Mouse (Mus musculus) thymus, adult 2 months (tissue): ENCODE measurements at regions not wholly inside any gene's neighbourhood (a gene's known extent, or its start where the extent isn't known, plus 50 kb on each side); places are given as distances from the start of the nearest gene placed in this dataset.

Experiments used
- DNase-seq: peaks from one replicate; pipeline ENCODE4 v3.0.0; 2021
- H3K27ac ChIP-seq: fragments of 200-500 bp; 2 replicates; pipeline ENCODE4 v1.5.1; 2012; ENCODE audit warnings: low read length, control low read depth; ENCODE audit not compliant: control insufficient read depth, insufficient read depth
- H3K27me3 ChIP-seq: fragments of 200-500 bp; 2 replicates; pipeline ENCODE4 v1.6.1; 2012; ENCODE audit warnings: mild to moderate bottlenecking, low read length, moderate library complexity, mixed read lengths; ENCODE audit not compliant: control insufficient read depth, insufficient read depth
- H3K36me3 ChIP-seq: fragments of 200-500 bp; 2 replicates; pipeline ENCODE4 v1.6.1; 2012; ENCODE audit warnings: mild to moderate bottlenecking, low read length, moderate library complexity; ENCODE audit not compliant: control insufficient read depth, insufficient read depth
- H3K4me1 ChIP-seq: fragments of 200-500 bp; replicated peaks from 2 replicates; pipeline ENCODE4 v1.6.1; 2012; ENCODE audit warnings: low read length; ENCODE audit not compliant: control insufficient read depth, insufficient read depth
- H3K4me3 ChIP-seq: fragments of 200-500 bp; 2 replicates; pipeline ENCODE4 v1.5.1; 2012; ENCODE audit warnings: mild to moderate bottlenecking, low read length, control low read depth, moderate library complexity; ENCODE audit not compliant: control insufficient read depth, insufficient read depth
- CTCF ChIP-seq: fragments of 200-500 bp; IDR thresholded peaks from 2 replicates; pipeline ENCODE4 v1.5.1; 2012; ENCODE audit warnings: mild to moderate bottlenecking, control low read depth, low read length, moderate library complexity, borderline replicate concordance; ENCODE audit not compliant: control insufficient read depth, poor library complexity, insufficient read depth; ENCODE audit errors: extremely low read depth
- POLR2A ChIP-seq: fragments of 200-500 bp; IDR thresholded peaks from 2 replicates; pipeline ENCODE4 v1.6.1; 2012; ENCODE audit warnings: mild to moderate bottlenecking, low read length, control low read depth, moderate library complexity; ENCODE audit not compliant: control insufficient read depth, poor library complexity, insufficient read depth; ENCODE audit errors: extremely low read depth
- WGBS: fragments of 180-500 bp; shearing (Covaris S2); methylation state at CpG from one replicate; pipeline ENCODE4 v1.1.7; 2018; 5-methylcytosine and 5-hydroxymethylcytosine counted together

DNA sequence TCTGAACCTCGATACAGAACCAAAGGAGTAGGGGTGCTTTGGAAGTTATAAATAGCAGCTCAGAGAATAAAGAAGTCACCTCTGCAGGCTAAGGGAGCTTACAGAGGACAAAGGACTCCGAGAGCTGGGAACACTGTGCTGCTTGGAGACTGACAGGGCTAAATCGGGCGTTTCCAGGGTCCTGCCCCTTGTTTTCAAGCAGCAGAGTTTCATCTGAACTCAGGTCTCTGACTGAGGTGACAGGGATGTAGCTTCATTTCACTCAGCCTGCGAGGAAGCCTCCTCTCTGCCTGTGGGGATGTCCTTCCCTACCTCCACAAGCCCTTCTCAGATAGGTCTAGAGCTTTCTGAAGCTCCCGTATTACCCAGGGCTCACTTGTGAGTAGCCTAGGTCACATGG lies 260.6 kb downstream of the Mycn start:
- TF ChIP-seq POLR2A (no peak), CTCF (no peak)
- Histone ChIP-seq H3K4me3 (no peak overlapping the region), H3K27ac (no peak overlapping the region), H3K36me3 (no peaks in the 10 kb centered on the region), H3K4me1 (no peaks in the 10 kb centered on the region), H3K27me3 (no peaks in the 10 kb centered on the region; the same call in 1 of the 2 replicates)
- 79% methylated on average over 6 of the region's 6 CpGs for WGBS
- DNase-seq, result no peak

GRCm38 (mm10) chr12:12680371-12680921 lies 261.3 kb downstream of the Mycn start:
- Histone ChIP-seq H3K27ac (no peak overlapping the region), H3K4me3 (no peak overlapping the region), H3K27me3 (no peaks in the 10 kb centered on the region; the same call in 1 of the 2 replicates), H3K36me3 (no peaks in the 10 kb centered on the region), H3K4me1 (no peaks in the 10 kb centered on the region)
- DNase-seq, result no peak
- WGBS, result 68% methylated on average over 14 of the region's 14 CpGs
- no peak for TF ChIP-seq POLR2A
- TF ChIP-seq CTCF, result no peak

- H3K27me3 ChIP-seq, result no peaks in the 10 kb centered on the region
- WGBS, result 94% methylated on average over 9 of the region's 9 CpGs
- TF ChIP-seq POLR2A (no peak), CTCF (no peak)
- no peaks in the 10 kb centered on the region for H3K4me1 ChIP-seq
- no peak overlapping the region for H3K27ac ChIP-seq
- no peak overlapping the region for H3K4me3 ChIP-seq
- no peak for DNase-seq
- H3K36me3 ChIP-seq, result no peaks in the 10 kb centered on the region
These were observed 265.0 kb downstream of the Mycn start for GRCm38 (mm10) chr12:12676676-12677075.

DNA sequence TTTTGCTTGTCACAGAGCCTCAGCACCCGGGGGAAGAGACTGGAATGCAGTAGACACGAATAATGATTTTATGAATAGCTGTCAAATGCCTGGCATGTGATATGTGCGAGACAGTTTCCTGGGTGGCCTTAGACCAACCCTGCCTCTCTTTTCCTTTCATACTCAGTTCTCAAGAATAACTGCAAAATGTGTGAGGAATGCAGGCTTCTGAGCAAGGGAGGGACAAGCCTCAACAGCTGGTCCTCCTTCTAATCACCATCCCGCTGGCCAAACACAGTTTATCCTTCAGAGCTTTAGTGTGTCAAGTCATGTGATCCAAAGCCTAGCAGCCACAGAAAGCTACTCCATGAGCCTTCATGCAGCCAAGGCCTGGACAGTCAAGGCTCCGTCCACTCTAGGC lies 271.8 kb downstream of the Mycn start:
- H3K27ac ChIP-seq, result no peak overlapping the region
- no peaks in the 10 kb centered on the region for H3K36me3 ChIP-seq
- 91% methylated on average over 5 of the region's 5 CpGs for WGBS
- H3K27me3 ChIP-seq, result no peaks in the 10 kb centered on the region
- no peak for TF ChIP-seq CTCF
- TF ChIP-seq POLR2A, result no peak
- no peaks in the 10 kb centered on the region for H3K4me1 ChIP-seq
- DNase-seq, result no peak
- no peak overlapping the region for H3K4me3 ChIP-seq

DNA sequence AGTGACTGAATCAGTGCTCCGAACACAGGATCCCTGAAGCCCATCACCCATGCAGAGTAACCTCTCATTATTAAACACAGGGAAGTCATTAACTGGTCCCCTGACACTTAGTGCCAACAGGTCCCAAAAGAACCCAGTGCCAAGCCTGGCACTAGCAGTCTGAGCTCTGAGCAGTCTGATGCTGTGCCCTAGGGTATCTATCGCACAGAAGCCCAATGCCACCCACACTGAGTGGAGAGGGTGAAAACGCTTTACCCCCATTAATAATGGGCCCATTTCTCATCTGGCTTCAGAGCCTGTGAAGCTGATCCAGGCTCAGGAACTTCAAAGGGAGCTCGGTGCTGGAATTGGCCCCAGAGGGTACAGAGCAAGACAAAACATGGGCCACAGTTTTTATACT lies 272.8 kb downstream of the Mycn start:
- no peaks in the 10 kb centered on the region for H3K27me3 ChIP-seq
- H3K4me3 ChIP-seq, result no peak overlapping the region
- WGBS, result 96% methylated on average over 4 of the region's 4 CpGs
- no peak for TF ChIP-seq CTCF
- TF ChIP-seq POLR2A, result no peak
- no peaks in the 10 kb centered on the region for H3K36me3 ChIP-seq
- H3K27ac ChIP-seq, result no peak overlapping the region
- no peaks in the 10 kb centered on the region for H3K4me1 ChIP-seq
- DNase-seq, result no peak

DNA sequence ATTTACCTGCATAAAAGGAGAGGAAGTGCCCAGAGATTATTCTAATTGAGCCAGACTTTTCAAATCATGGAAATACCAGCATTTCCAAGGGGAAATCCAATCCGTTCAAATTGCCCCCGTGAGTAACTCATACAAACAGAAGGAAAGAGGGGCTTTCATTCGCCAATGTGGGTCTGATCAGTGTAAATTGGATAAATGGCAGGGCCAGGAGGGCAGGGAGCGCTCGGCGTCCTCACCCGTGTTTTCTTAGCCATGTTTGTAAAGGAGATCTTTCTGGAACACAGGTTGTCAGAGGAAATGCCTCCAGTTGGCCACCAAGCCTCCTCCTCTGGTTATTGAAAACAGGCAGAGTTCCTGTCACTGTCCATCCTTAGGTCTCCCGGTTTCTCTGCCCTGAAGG lies 286.1 kb downstream of the Mycn start:
- Histone ChIP-seq H3K4me3 (no peak overlapping the region), H3K4me1 (no peaks in the 10 kb centered on the region), H3K27me3 (no peaks in the 10 kb centered on the region), H3K27ac (no peak overlapping the region), H3K36me3 (no peaks in the 10 kb centered on the region)
- TF ChIP-seq POLR2A, result no peak
- TF ChIP-seq CTCF, result no peak
- DNase-seq, result no peak
- WGBS, result 96% methylated on average over 8 of the region's 8 CpGs

- WGBS, result 85% methylated on average over 10 of the region's 10 CpGs
- H3K27me3 ChIP-seq, result no peaks in the 10 kb centered on the region
- H3K4me1 ChIP-seq, result no peaks in the 10 kb centered on the region
- TF ChIP-seq CTCF (no peak), POLR2A (no peak)
- DNase-seq, result no peak
- H3K36me3 ChIP-seq, result no peaks in the 10 kb centered on the region
- H3K27ac ChIP-seq, result no peak overlapping the region
- no peak overlapping the region for H3K4me3 ChIP-seq
These were observed 286.5 kb downstream of the Mycn start for GRCm38 (mm10) chr12:12655184-12655583.
